ENCODE assay signal across 9 mouse cellular contexts in the genomic region with DNA sequence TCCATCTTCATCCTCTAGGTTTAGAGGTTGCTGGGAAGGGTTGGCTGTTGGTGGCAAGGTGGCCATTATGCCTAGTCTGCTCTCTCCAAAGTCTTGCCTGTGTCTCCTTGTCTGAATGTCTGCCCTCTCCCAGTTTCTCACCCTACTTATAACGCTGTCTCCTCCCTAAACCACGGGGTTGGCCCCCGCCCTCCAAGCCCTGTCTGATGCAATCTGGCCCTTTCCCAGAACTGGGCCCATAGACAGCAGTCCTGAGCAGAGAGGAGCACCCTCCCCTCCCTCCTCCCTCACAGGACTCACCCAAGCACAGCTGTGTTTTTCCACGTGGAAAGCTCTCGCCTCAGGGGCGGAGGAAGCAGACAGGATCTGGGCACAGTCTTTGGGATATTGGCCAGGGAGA. TPM values are rescaled to one million over a fixed set of nuclear protein-coding genes. Genes with fewer than 3 reads are reported as not detected.
A peak's percentile ranks its signal among the peaks of the same experiment; 100 is the strongest.
DNase-seq lines count a peak whose midpoint lies in the region; ATAC-seq and TF ChIP-seq lines count a peak whose summit lies in the region.
"Had no signal": no experiment of that assay in that cellular context is flagged by ENCODE, and none has a peak within 500 bp of the region (broad histone marks: within the 10 kb centered on the region; RNA-seq: fewer than 3 reads in every experiment).

No protein-coding gene starts in this region.

- H3K4me3 ChIP-seq in midbrain, postnatal 0 days (ENCODE audit: low read depth, low read length), result no peak overlapping the region
- H3K4me3 ChIP-seq in midbrain, embryonic 16.5 days (ENCODE audit: low read depth, low read length), result no peak overlapping the region
- H3K4me3 ChIP-seq in embryonic facial prominence, embryonic 13.5 days, result no peak overlapping the region
- H3K4me3 ChIP-seq in heart, embryonic 16.5 days (ENCODE audit: low read length), result no peak overlapping the region
- peak overlapping the region; percentile 31 for H3K4me3 ChIP-seq in lung, embryonic 16.5 days (ENCODE audit: low read length)
- no peak overlapping the region for H3K4me3 ChIP-seq in stomach, embryonic 14.5 days (ENCODE audit: low read depth, low read length)
- H3K4me3 ChIP-seq: midbrain, embryonic 12.5 days had no signal

- H3K27me3 ChIP-seq in midbrain, postnatal 0 days (ENCODE audit: insufficient read depth, low read length), result no peaks in the 10 kb centered on the region
- H3K27me3 ChIP-seq in midbrain, embryonic 16.5 days (ENCODE audit: control insufficient read depth, insufficient read depth, low read depth, low read length), result no peaks in the 10 kb centered on the region
- H3K27me3 ChIP-seq in embryonic facial prominence, embryonic 13.5 days, result no peaks in the 10 kb centered on the region
- H3K27me3 ChIP-seq in heart, embryonic 16.5 days (ENCODE audit: control insufficient read depth, insufficient read depth, low read length), result no peaks in the 10 kb centered on the region
- H3K27me3 ChIP-seq in lung, embryonic 16.5 days (ENCODE audit: control insufficient read depth, insufficient read depth, low read depth, low read length), result no peaks in the 10 kb centered on the region
- H3K27me3 ChIP-seq in stomach, embryonic 14.5 days (ENCODE audit: control insufficient read depth, insufficient read depth, low read length), result no peaks in the 10 kb centered on the region

- no peak overlapping the region for H3K27ac ChIP-seq in midbrain, postnatal 0 days (ENCODE audit: low read depth, low read length)
- no peak overlapping the region for H3K27ac ChIP-seq in midbrain, embryonic 16.5 days (ENCODE audit: low read length)
- no peak overlapping the region for H3K27ac ChIP-seq in embryonic facial prominence, embryonic 13.5 days
- H3K27ac ChIP-seq in heart, embryonic 16.5 days (ENCODE audit: low read length), result no peak overlapping the region
- peak overlapping the region; percentile 28; the same call in 1 of the 2 replicates for H3K27ac ChIP-seq in lung, embryonic 16.5 days (ENCODE audit: low read length)
- no peak overlapping the region for H3K27ac ChIP-seq in stomach, embryonic 14.5 days (ENCODE audit: low read length)
- H3K27ac ChIP-seq: midbrain, embryonic 12.5 days had no signal

- no peak overlapping the region for H3K4me2 ChIP-seq in midbrain, postnatal 0 days (ENCODE audit: low read depth, low read length, poor library complexity, severe bottlenecking)
- H3K4me2 ChIP-seq in midbrain, embryonic 16.5 days (ENCODE audit: low read length), result no peak overlapping the region
- no peak overlapping the region for H3K4me2 ChIP-seq in embryonic facial prominence, embryonic 13.5 days
- 0 out of 2 replicates have a peak overlapping the region, but pooled peaks have one; percentile 10 for H3K4me2 ChIP-seq in heart, embryonic 16.5 days (ENCODE audit: low read depth, low read length)
- H3K4me2 ChIP-seq in lung, embryonic 16.5 days (ENCODE audit: low read depth, low read length), result peak overlapping the region; percentile 32
- no peak overlapping the region for H3K4me2 ChIP-seq in stomach, embryonic 14.5 days (replicated peaks; ENCODE audit: low read depth, low read length)
- H3K4me2 ChIP-seq: midbrain, embryonic 12.5 days had no signal

- H3K4me1 ChIP-seq in midbrain, postnatal 0 days (ENCODE audit: insufficient read depth, low read length), result no peaks in the 10 kb centered on the region
- H3K4me1 ChIP-seq in midbrain, embryonic 16.5 days (ENCODE audit: control insufficient read depth, insufficient read depth, low read length), result no peaks in the 10 kb centered on the region
- H3K4me1 ChIP-seq in embryonic facial prominence, embryonic 13.5 days, result peaks cover 13% of the 10 kb centered on the region
- H3K4me1 ChIP-seq in heart, embryonic 16.5 days (ENCODE audit: control insufficient read depth, insufficient read depth, low read length), result peaks cover 5% of the 10 kb centered on the region; the same call in 1 of the 2 replicates
- H3K4me1 ChIP-seq in lung, embryonic 16.5 days (replicated peaks; ENCODE audit: control insufficient read depth, insufficient read depth, low read length), result peaks cover 9% of the 10 kb centered on the region; the same call in 1 of the 2 replicates
- no peaks in the 10 kb centered on the region for H3K4me1 ChIP-seq in stomach, embryonic 14.5 days (ENCODE audit: control insufficient read depth, insufficient read depth, low read length)
- H3K4me1 ChIP-seq: midbrain, embryonic 12.5 days had no signal

- H3K36me3 ChIP-seq in midbrain, postnatal 0 days (ENCODE audit: insufficient read depth, low read length), result no peaks in the 10 kb centered on the region
- H3K36me3 ChIP-seq in midbrain, embryonic 16.5 days (ENCODE audit: control insufficient read depth, insufficient read depth, low read length), result no peaks in the 10 kb centered on the region
- no peaks in the 10 kb centered on the region for H3K36me3 ChIP-seq in embryonic facial prominence, embryonic 13.5 days
- no peaks in the 10 kb centered on the region for H3K36me3 ChIP-seq in heart, embryonic 16.5 days (ENCODE audit: control insufficient read depth, insufficient read depth)
- no peaks in the 10 kb centered on the region for H3K36me3 ChIP-seq in lung, embryonic 16.5 days (ENCODE audit: control insufficient read depth, insufficient read depth, low read length)
- H3K36me3 ChIP-seq in stomach, embryonic 14.5 days (ENCODE audit: control insufficient read depth, insufficient read depth, low read length), result no peaks in the 10 kb centered on the region
- H3K36me3 ChIP-seq: midbrain, embryonic 12.5 days had no signal

- no peak for ATAC-seq in midbrain, postnatal 0 days (ENCODE audit: low FRiP score)
- ATAC-seq in midbrain, embryonic 16.5 days, result no peak
- ATAC-seq in embryonic facial prominence, embryonic 13.5 days (ENCODE audit: insufficient number of reproducible peaks, insufficient read depth, low FRiP score, low TSS enrichment, low read depth), result peak; percentile 64; the same call in 1 of the 2 replicates
- peak; percentile 75 for ATAC-seq in heart, embryonic 16.5 days (replicated peaks; ENCODE audit: extremely low read depth, insufficient read depth, low FRiP score)
- peak; percentile 95 for ATAC-seq in lung, embryonic 16.5 days (ENCODE audit: low read depth)
- ATAC-seq in stomach, embryonic 14.5 days (ENCODE audit: insufficient number of reproducible peaks, insufficient read depth, low FRiP score, low read depth), result peak; percentile 60; the same call in 1 of the 2 replicates

- no peak for TF ChIP-seq CTCF in midbrain, postnatal 0 days (IDR thresholded peaks at IDR 0.05)

- no peaks in the 10 kb centered on the region for H3K9me3 ChIP-seq in midbrain, postnatal 0 days (ENCODE audit: low read length)
- no peaks in the 10 kb centered on the region for H3K9me3 ChIP-seq in midbrain, embryonic 16.5 days (replicated peaks; ENCODE audit: control insufficient read depth, low read length, poor library complexity, severe bottlenecking)
- no peaks in the 10 kb centered on the region for H3K9me3 ChIP-seq in embryonic facial prominence, embryonic 13.5 days
- no peaks in the 10 kb centered on the region for H3K9me3 ChIP-seq in heart, embryonic 16.5 days (replicated peaks; ENCODE audit: control insufficient read depth, low read length)
- H3K9me3 ChIP-seq in lung, embryonic 16.5 days (ENCODE audit: control insufficient read depth, low read length), result no peaks in the 10 kb centered on the region
- H3K9me3 ChIP-seq in stomach, embryonic 14.5 days (ENCODE audit: control insufficient read depth, low read depth, low read length), result no peaks in the 10 kb centered on the region
- H3K9me3 ChIP-seq: midbrain, embryonic 12.5 days had no signal

- 55% methylated on average over 6 of the region's 6 CpGs for WGBS in midbrain, postnatal 0 days
- WGBS in midbrain, embryonic 16.5 days, result 61% methylated on average over 6 of the region's 6 CpGs
- WGBS in embryonic facial prominence, embryonic 13.5 days, result 39% methylated on average over 6 of the region's 6 CpGs
- WGBS in heart, embryonic 16.5 days, result 33% methylated on average over 6 of the region's 6 CpGs
- WGBS in lung, embryonic 16.5 days, result 24% methylated on average over 6 of the region's 6 CpGs
- 26% methylated on average over 6 of the region's 6 CpGs for WGBS in stomach, embryonic 14.5 days

- H3K9ac ChIP-seq in midbrain, postnatal 0 days (replicated peaks; ENCODE audit: low read length, poor library complexity, severe bottlenecking), result no peak overlapping the region
- H3K9ac ChIP-seq in midbrain, embryonic 16.5 days (ENCODE audit: low read depth, low read length), result no peak overlapping the region
- H3K9ac ChIP-seq in embryonic facial prominence, embryonic 13.5 days, result no peak overlapping the region
- H3K9ac ChIP-seq in heart, embryonic 16.5 days (ENCODE audit: low read length), result no peak overlapping the region
- peak overlapping the region; percentile 41; the same call in 1 of the 2 replicates for H3K9ac ChIP-seq in lung, embryonic 16.5 days (ENCODE audit: low read length)
- H3K9ac ChIP-seq in stomach, embryonic 14.5 days (replicated peaks; ENCODE audit: low read depth, low read length), result no peak overlapping the region
- H3K9ac ChIP-seq: midbrain, embryonic 12.5 days had no signal

- DNase-seq in midbrain, postnatal 0 days (ENCODE audit: low spot score), result peak; percentile 55
- peak; percentile 75 for DNase-seq in layer of hippocampus, adult 9-11 months
- no peak for DNase-seq in T-cell, adult 2 months (ENCODE audit: low spot score)

RNA-seq across cellular contexts. Expression of a gene that starts 5.3 kb away (rescaled TPM):
- 5.7 and 9.9 TPM in 2 replicates for total RNA-seq in midbrain, postnatal 0 days (2014; rRNA removed)
- 16.9 and 21.4 TPM in 2 replicates for polyA plus RNA-seq in midbrain, postnatal 0 days (2015; fragmentation: Nextera tagmentation; extraction: Ambion mirVana)
- polyA plus RNA-seq in midbrain, embryonic 16.5 days (2015; fragmentation: Nextera tagmentation; extraction: Ambion mirVana), result 6.1 and 9.5 TPM in 2 replicates
- 5.5 and 6.1 TPM in 2 replicates for polyA plus RNA-seq in embryonic facial prominence, embryonic 13.5 days (2015; fragmentation: Nextera tagmentation; extraction: Ambion mirVana)
- 12.8 and 12.9 TPM in 2 replicates for polyA plus RNA-seq in heart, embryonic 16.5 days (2015; fragmentation: Nextera tagmentation; extraction: Ambion mirVana)
- polyA plus RNA-seq in lung, embryonic 16.5 days (2015; fragmentation: Nextera tagmentation; extraction: Ambion mirVana), result 34.2 and 53.9 TPM in 2 replicates
- polyA plus RNA-seq in stomach, embryonic 14.5 days (2014; fragmentation: Nextera tagmentation; extraction: Ambion mirVana), result 7.0 and 21.7 TPM in 2 replicates

RNA-seq across cellular contexts. Expression of a gene that starts 23.7 kb away (rescaled TPM):
- 44.4 and 46.6 TPM in 2 replicates for total RNA-seq in midbrain, postnatal 0 days (2014; rRNA removed)
- 48.0 and 56.0 TPM in 2 replicates for polyA plus RNA-seq in midbrain, postnatal 0 days (2015; fragmentation: Nextera tagmentation; extraction: Ambion mirVana)
- polyA plus RNA-seq in midbrain, embryonic 16.5 days (2015; fragmentation: Nextera tagmentation; extraction: Ambion mirVana), result 50.1 and 56.9 TPM in 2 replicates
- 48.9 and 62.9 TPM in 2 replicates for polyA plus RNA-seq in embryonic facial prominence, embryonic 13.5 days (2015; fragmentation: Nextera tagmentation; extraction: Ambion mirVana)
- polyA plus RNA-seq in heart, embryonic 16.5 days (2015; fragmentation: Nextera tagmentation; extraction: Ambion mirVana), result 36.1 and 39.1 TPM in 2 replicates
- polyA plus RNA-seq in lung, embryonic 16.5 days (2015; fragmentation: Nextera tagmentation; extraction: Ambion mirVana), result 42.9 and 47.3 TPM in 2 replicates
- polyA plus RNA-seq in stomach, embryonic 14.5 days (2014; fragmentation: Nextera tagmentation; extraction: Ambion mirVana), result 61.2 and 67.4 TPM in 2 replicates

RNA-seq across cellular contexts. Expression of a gene that starts 30.6 kb away (rescaled TPM):
- not detected in 2 replicates for total RNA-seq in midbrain, postnatal 0 days (2014; rRNA removed)
- not detected in 2 replicates for polyA plus RNA-seq in midbrain, postnatal 0 days (2015; fragmentation: Nextera tagmentation; extraction: Ambion mirVana)
- polyA plus RNA-seq in midbrain, embryonic 16.5 days (2015; fragmentation: Nextera tagmentation; extraction: Ambion mirVana), result not detected in 2 replicates
- polyA plus RNA-seq in embryonic facial prominence, embryonic 13.5 days (2015; fragmentation: Nextera tagmentation; extraction: Ambion mirVana), result not detected in 2 replicates
- polyA plus RNA-seq in heart, embryonic 16.5 days (2015; fragmentation: Nextera tagmentation; extraction: Ambion mirVana), result not detected in 2 replicates
- not detected in 2 replicates for polyA plus RNA-seq in lung, embryonic 16.5 days (2015; fragmentation: Nextera tagmentation; extraction: Ambion mirVana)
- not detected in 2 replicates for polyA plus RNA-seq in stomach, embryonic 14.5 days (2014; fragmentation: Nextera tagmentation; extraction: Ambion mirVana)
- polyA plus RNA-seq: midbrain, embryonic 12.5 days had no signal

RNA-seq across cellular contexts. Expression of a gene that starts 39.8 kb away (rescaled TPM):
- total RNA-seq in midbrain, postnatal 0 days (2014; rRNA removed), result 32.1 and 38.9 TPM in 2 replicates
- polyA plus RNA-seq in midbrain, postnatal 0 days (2015; fragmentation: Nextera tagmentation; extraction: Ambion mirVana), result 23.9 and 31.2 TPM in 2 replicates
- polyA plus RNA-seq in midbrain, embryonic 16.5 days (2015; fragmentation: Nextera tagmentation; extraction: Ambion mirVana), result 36.4 and 37.7 TPM in 2 replicates
- polyA plus RNA-seq in embryonic facial prominence, embryonic 13.5 days (2015; fragmentation: Nextera tagmentation; extraction: Ambion mirVana), result 34.0 and 37.9 TPM in 2 replicates
- polyA plus RNA-seq in heart, embryonic 16.5 days (2015; fragmentation: Nextera tagmentation; extraction: Ambion mirVana), result 20.2 TPM in 2 replicates
- polyA plus RNA-seq in lung, embryonic 16.5 days (2015; fragmentation: Nextera tagmentation; extraction: Ambion mirVana), result 31.2 and 31.7 TPM in 2 replicates
- polyA plus RNA-seq in stomach, embryonic 14.5 days (2014; fragmentation: Nextera tagmentation; extraction: Ambion mirVana), result 27.2 and 30.2 TPM in 2 replicates

RNA-seq across cellular contexts. Expression of a gene that starts 40.6 kb away (rescaled TPM):
- 0.38 TPM in 1 of 2 replicates, not detected in the other for total RNA-seq in midbrain, postnatal 0 days (2014; rRNA removed)
- polyA plus RNA-seq in midbrain, postnatal 0 days (2015; fragmentation: Nextera tagmentation; extraction: Ambion mirVana), result 0.58 and 0.82 TPM in 2 replicates
- 0.31 TPM in 2 replicates for polyA plus RNA-seq in midbrain, embryonic 16.5 days (2015; fragmentation: Nextera tagmentation; extraction: Ambion mirVana)
- polyA plus RNA-seq in embryonic facial prominence, embryonic 13.5 days (2015; fragmentation: Nextera tagmentation; extraction: Ambion mirVana), result 0.59 and 0.65 TPM in 2 replicates
- 0.71 and 0.75 TPM in 2 replicates for polyA plus RNA-seq in heart, embryonic 16.5 days (2015; fragmentation: Nextera tagmentation; extraction: Ambion mirVana)
- 1.6 and 2.3 TPM in 2 replicates for polyA plus RNA-seq in lung, embryonic 16.5 days (2015; fragmentation: Nextera tagmentation; extraction: Ambion mirVana)
- 0.20 and 0.43 TPM in 2 replicates for polyA plus RNA-seq in stomach, embryonic 14.5 days (2014; fragmentation: Nextera tagmentation; extraction: Ambion mirVana)

Comparison
In these comparisons a context has a peak if more than half of its experiments do, and no peak if none do; other contexts are left out.
1. ATAC-seq: peak in embryonic facial prominence, embryonic 13.5 days (single experiment), heart, embryonic 16.5 days (single experiment), lung, embryonic 16.5 days (single experiment) and stomach, embryonic 14.5 days (single experiment); none in midbrain, postnatal 0 days (single experiment) and midbrain, embryonic 16.5 days (single experiment).
2. H3K4me2 ChIP-seq: peak in heart, embryonic 16.5 days (single experiment) and lung, embryonic 16.5 days (single experiment); none in midbrain, postnatal 0 days (single experiment), midbrain, embryonic 16.5 days (single experiment), embryonic facial prominence, embryonic 13.5 days (single experiment) and stomach, embryonic 14.5 days (single experiment).